Mouse (Mus musculus): Measurements from ENCODE around the gene Rnf111.

The Rnf111 gene

DNA sequence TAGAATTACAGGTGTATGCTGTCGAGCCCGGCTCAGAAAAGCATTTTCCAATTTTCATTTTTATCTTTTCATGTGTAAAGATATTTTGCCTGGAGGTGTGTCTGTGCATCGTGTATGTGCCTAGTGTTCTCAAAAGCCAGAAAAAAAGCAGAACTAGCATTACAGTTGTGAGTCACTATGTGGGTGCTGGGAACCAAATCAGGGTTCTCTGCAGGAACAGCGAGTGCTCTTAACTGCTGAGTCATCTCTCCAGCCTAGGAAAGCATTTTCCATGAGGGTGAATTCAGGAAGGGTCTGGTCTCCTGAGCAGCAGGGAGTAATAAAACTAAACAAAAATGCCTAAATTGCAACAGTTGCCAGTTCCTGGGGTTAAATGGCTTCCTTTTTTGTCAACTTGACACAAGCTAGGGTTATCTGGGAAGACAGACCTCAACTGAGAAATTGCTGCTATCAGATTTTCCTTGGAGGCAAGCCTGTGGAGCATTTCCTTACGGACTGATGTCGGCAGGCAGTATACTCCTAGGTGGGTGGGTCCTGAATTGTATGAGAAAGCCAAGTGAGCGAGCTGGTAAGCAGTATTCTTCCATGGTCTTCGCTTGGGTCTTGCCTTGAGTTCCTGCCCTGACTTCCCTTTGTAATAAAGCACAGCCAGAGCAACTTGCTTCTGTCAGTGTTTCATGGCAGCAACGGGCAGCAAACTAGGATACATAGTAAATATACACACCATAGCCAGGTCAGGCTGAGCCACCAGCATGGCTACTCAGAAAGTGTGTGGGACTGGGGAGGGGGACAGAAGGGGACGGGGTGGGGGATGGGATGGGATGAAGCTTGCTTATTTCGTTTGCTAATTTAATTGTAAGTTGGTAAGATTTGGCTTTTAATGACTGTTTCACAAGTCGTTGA lies 111.6 kb downstream of the Rnf111 start:
- no peak for DNase-seq

DNA sequence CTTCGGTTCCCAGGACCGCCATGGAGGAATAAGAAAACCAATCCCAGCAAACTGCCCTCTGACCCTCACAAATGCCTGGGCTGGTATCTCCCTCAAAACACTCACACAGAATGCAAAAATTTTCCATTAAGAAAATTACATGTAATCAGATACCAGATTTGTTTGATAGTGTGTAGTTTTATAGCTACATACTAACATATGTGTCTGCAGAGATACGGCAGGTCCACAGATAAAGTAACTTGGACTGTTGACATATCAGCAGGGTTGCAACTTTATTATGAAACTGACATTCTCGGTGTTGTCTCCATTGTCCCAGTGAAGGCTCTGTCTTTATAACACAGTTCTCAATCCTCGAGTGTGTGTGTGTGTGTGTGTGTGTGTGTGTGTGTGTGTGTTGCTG lies 112.5 kb downstream of the Rnf111 start:
- no peak for DNase-seq

DNA sequence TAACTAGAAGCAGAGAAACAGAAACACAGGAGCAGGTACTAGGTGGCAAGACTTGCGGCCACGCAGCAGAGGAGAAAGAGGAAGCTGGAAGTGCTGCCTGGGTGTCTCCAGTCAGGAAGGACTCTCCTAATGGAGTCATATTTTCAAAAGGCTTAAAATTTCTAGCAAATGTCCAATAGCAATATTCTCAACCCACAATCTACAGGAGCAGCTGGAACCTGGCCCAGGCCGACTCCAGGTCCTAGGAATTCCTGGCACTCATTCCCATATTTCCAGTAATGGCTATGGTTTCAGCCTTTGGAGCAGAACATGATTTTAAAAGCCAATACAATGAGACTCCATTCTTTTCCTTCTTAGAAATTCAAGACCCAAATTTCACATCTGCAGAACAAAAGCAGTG lies 114.0 kb downstream of the Rnf111 start:
- DNase-seq: no peak

DNA sequence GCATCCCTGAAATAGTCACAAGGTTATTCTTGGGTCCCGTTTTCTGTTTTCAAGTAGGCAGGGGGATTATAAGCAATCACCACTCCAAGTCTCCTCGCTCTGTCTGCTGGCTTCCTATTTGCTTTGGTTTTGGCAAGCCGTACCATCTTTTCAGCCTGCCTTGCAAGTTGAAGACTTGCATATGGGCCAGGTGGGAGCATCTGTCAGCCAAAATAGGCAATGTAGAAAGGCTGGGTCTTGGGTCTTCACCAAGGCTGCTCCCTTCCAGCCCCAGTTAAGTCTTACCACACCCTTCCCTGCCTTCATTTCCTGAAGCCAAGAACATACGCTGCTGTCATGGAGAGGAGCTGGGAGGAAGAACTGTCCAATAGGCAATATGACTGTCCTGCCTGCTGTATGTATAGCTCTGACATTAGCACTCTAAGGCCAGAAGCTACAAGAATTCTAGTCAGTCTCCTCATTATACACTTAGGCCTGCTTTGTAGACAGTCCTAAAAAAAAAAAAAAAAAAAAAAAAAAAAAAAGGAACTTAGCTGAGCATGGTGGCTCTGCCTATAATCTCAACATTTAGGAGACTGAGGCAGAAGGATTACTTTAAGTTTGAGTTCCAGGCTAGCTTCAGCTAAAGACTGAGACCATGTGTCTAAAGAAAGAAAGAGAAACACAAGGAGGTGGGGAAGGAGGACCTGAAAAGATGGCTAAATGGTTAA lies 116.0 kb downstream of the Rnf111 start:
- DNase-seq: no peak

DNA sequence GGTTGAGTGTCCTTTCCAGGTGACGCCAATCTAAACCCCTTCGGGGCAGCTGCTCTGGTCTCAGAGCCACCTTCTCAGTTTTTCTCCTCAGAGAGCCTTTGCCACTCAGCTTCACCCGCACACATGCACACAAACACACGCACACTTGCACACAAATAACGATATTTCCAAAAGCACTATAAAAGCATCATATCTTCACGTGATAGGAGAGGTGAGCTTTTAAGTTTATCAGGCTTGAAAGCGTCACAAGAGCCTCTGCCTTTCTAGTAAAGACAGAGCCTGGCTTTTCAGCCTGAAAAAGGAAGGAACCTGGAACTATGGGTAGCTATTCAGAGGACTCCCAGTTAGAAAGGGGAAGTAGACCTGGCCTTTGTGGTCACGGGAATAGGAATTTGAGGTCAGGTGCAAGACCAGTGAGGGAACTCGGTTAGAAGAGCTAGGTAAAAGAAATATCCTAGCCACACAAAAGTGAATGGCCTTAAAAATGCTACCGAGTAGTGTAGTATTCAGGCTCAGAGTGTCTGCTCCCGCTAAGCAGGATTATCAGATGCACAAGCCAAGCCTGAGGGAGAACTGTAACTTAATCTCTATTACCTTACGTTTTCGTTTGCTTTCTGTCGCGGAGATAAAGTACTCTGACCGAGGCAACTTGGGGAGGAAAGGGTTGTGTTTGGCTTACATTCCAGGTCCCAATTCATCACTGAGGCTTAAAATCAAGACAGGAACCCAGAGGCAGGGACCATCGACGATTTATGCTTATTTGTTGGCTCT lies 118.4 kb downstream of the Rnf111 start:
- no peak for DNase-seq

DNA sequence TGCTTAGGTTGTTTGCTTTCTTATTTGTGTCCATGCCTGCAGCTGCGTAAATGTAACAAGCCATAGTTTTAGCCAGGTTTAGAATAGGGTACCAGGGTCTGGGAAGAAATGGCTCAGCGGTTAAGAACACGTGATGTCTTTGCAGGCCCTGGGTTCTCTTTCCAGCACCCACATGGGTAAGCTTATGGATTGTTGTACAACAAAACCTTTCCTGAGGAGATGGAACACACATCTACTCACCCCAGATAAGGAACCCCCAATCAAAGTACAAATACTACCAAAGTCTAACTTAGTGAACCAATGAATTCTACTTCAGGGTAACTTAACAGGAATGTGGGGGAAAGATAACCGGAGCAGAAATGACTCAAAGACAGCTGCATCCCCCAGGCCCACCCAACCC lies 119.0 kb downstream of the Rnf111 start:
- no peak for DNase-seq

DNA sequence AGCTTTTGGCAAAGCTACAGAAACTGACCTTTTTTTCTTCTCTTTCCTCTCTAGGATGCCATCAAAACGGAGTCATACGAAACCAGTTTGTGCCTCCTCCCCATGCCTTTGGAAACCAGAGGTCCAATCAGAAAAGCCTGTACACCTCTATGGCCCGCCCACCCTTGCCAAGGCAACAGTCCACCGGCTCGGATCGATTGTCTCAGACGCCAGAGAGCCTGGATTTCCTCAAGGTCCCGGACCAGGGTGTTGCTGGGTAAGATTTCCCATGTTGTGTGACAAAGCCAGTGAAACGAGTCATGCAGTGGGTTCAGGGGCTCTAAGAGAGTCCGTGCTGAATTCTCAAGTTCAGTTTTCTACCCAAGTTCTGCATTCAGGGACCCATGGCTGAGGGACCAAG lies 119.8 kb downstream of the Rnf111 start:
- DNase-seq: no peak

DNA sequence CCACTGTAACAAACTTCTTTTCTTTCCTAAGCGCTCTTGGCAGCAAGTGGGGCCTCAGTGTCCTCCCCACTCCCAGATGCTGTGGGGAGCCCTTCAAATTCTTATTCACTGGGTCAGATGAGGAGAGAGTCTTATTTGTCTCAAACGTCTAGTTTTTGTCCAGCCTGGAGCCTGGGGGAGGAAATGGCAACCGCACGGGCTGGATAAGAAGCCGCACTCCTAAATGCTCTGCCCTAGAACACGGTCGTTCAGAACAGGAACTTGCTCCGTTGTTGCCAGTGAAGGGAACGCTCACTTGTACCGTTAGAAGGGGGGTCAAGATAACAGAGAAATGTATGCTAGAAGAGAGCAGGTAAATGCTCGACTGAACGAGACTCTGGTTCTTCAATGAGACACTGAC lies 121.4 kb downstream of the Rnf111 start:
- no peak for DNase-seq

DNA sequence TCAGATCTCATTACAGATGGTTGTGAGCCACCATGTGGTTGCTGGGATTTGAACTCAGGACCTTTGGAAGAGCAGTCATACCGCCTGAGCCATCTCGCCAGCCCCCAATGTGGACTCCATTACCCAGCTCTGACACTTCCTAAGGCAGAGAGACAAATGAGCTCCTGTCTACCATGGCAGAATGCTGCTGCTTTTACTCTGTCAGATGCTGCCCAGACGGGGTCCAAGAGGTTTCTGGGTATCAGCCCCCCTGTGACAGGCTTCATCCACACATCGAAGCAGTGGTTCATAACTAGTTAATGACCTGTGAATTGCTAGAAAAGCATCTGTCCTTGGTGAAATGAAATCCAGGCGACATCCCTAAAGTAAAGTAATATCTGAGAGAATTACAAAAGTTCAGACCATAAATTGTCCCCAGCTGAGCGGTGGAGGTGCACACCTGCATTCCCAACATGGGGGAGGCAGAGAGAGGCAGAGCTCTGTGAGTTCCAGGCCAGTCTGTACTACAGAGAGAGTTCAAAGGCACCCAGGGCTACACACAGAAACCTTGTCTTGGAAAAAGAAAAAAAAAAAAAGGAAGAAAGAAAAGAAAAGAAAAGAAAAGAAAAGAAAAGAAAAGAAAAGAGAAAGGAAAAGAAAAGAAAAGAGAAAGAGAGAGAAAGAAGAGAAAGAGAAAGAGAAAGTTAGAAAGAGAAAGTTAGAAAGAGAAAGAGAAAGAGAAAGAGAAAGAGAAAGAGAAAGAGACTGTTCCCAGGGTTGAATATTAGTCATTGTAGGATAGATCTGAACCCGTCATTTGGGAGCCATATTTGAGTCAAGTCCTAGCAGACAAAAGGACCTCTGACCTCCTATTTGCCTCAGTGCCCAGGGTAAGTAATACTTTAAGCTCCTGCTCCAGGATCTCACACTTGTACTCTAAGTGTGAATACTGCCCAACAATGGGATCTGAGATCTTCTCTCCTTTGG lies 123.7 kb downstream of the Rnf111 start:
- no peak for DNase-seq

Measured in right cerebral cortex, postnatal 4 days (tissue).